Mouse (Mus musculus): ENCODE measurements at regions not wholly inside any gene's neighbourhood (a gene's known extent, or its start where the extent isn't known, plus 50 kb on each side); places are given as distances from the start of the nearest gene placed in this dataset.

DNA sequence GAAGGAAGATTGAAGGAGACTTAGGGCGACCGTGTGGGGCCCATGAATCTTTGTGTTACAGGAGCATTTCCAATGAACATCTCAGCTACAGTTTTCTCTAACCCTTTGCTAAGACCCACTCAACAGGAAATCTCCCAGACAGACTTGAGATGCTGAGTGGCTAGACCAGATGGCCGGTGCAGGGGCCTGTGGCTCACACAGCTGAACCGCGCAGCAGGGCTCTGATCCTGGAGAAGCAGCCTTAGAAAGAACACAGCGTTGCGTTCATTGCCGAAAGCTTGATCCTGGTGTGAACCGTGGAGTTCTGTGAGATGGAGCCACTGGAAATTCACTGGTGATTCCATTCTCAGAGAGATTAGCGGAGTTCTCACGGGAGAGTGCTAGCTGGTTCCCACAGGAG lies 115.9 kb upstream of the Spata13 start:
- no peak overlapping the region for H3K4me3 ChIP-seq
- H3K4me2 ChIP-seq (ENCODE audit: low read depth) = no peak overlapping the region
- H3K36me3 ChIP-seq (ENCODE audit: control insufficient read depth, insufficient read depth) = no peaks in the 10 kb centered on the region
- TF ChIP-seq MAX (IDR thresholded peaks at IDR 0.05; ENCODE audit: low read depth) (no peak), POLR2A (IDR thresholded peaks at IDR 0.05; ENCODE audit: insufficient read length, low read depth) (no peak), MYOG (IDR thresholded peaks at IDR 0.05; ENCODE audit: control insufficient read depth in 1 of 3, insufficient read depth in 1 of 3, insufficient read length in 2 of 3, low read depth in 2 of 3) (no peak), CEBPB (IDR thresholded peaks at IDR 0.05; ENCODE audit: insufficient read depth, poor library complexity, severe bottlenecking) (no peak), REST (IDR thresholded peaks at IDR 0.05; ENCODE audit: insufficient read depth, insufficient read length) (no peak), SRF (IDR thresholded peaks at IDR 0.05; ENCODE audit: control insufficient read depth, insufficient read length, low read depth) (no peak), MYOD1 (IDR thresholded peaks at IDR 0.05; ENCODE audit: control insufficient read depth in 1 of 3, insufficient read length in 2 of 3, low read depth in 2 of 3) (no peak), POLR2AphosphoS2 (IDR thresholded peaks at IDR 0.05; ENCODE audit: insufficient read length, low read depth) (no peak)
- peaks cover 48% of the 10 kb centered on the region for H3K27me3 ChIP-seq (ENCODE audit: control insufficient read depth, insufficient read depth, insufficient read length)
- no peaks in the 10 kb centered on the region for H3K79me2 ChIP-seq (ENCODE audit: control insufficient read depth, insufficient read depth)
- no peak overlapping the region for H3ac ChIP-seq (ENCODE audit: control insufficient read depth, insufficient read length)

DNA sequence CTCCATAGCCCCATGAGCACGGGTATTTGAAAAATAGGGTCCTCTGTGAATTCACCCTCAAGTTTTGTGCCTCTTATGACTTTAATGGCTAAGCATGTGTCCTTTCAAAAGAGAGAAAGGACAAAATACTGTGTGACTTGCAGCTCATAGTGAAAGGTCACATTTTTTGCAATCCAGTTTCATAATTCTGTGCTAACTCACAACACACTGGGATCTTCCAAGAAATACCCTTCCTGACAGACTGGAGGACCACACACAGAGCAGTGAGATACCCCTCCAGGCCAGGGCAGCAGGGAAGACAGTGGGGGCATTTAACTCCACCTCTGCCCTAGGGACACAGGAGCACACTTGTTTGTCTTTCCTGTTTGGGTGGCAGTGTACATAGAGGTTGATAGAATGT lies 110.8 kb upstream of the Spata13 start:
- Histone ChIP-seq H3K4me2 (ENCODE audit: low read depth) (no peak overlapping the region), H3ac (ENCODE audit: control insufficient read depth, insufficient read length) (no peak overlapping the region), H3K79me2 (ENCODE audit: control insufficient read depth, insufficient read depth) (no peaks in the 10 kb centered on the region), H3K27me3 (ENCODE audit: control insufficient read depth, insufficient read depth, insufficient read length) (peaks cover 39% of the 10 kb centered on the region), H3K4me3 (no peak overlapping the region), H3K36me3 (ENCODE audit: control insufficient read depth, insufficient read depth) (no peaks in the 10 kb centered on the region)
- TF ChIP-seq MAX (IDR thresholded peaks at IDR 0.05; ENCODE audit: low read depth) (no peak), MYOD1 (IDR thresholded peaks at IDR 0.05; ENCODE audit: control insufficient read depth in 1 of 3, insufficient read length in 2 of 3, low read depth in 2 of 3) (no peak), SRF (IDR thresholded peaks at IDR 0.05; ENCODE audit: control insufficient read depth, insufficient read length, low read depth) (no peak), TCF12 (IDR thresholded peaks at IDR 0.05; ENCODE audit: insufficient read depth, poor library complexity, severe bottlenecking) (no peak), POLR2AphosphoS2 (IDR thresholded peaks at IDR 0.05; ENCODE audit: insufficient read length, low read depth) (no peak), MYOG (IDR thresholded peaks at IDR 0.05; ENCODE audit: control insufficient read depth in 1 of 3, insufficient read depth in 1 of 3, insufficient read length in 2 of 3, low read depth in 2 of 3) (no peak), E2F4 (IDR thresholded peaks at IDR 0.05; ENCODE audit: insufficient read depth) (no peak), TCF3 (IDR thresholded peaks at IDR 0.05; ENCODE audit: insufficient read length, low read depth) (no peak), REST (IDR thresholded peaks at IDR 0.05; ENCODE audit: insufficient read depth, insufficient read length) (no peak), POLR2A (IDR thresholded peaks at IDR 0.05; ENCODE audit: insufficient read length, low read depth) (no peak), USF1 (IDR thresholded peaks at IDR 0.05; ENCODE audit: low read depth) (no peak), CEBPB (IDR thresholded peaks at IDR 0.05; ENCODE audit: insufficient read depth, poor library complexity, severe bottlenecking) (no peak)

DNA sequence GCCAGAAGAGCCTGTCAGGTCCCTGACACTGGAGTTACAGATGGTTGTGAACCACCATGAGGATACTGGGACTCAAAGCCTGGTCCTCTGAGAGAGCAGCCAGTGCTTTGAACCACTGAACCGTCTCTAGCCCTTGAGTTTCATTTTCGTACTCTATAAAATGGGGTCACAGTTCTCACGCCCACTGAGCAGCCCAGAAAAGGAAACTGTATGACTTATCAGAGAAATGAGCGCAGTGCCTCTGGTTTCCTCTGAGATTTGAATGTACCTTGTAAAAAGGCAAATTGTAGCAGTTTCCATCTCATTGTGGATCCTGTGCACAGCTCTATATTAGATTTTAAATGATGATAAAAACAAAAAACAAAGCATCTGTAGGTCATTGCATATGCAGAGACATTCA lies 108.9 kb upstream of the Spata13 start:
- Histone ChIP-seq H3K27me3 (ENCODE audit: control insufficient read depth, insufficient read depth, insufficient read length) (peaks cover 20% of the 10 kb centered on the region), H3K36me3 (ENCODE audit: control insufficient read depth, insufficient read depth) (no peaks in the 10 kb centered on the region), H3K79me2 (ENCODE audit: control insufficient read depth, insufficient read depth) (no peaks in the 10 kb centered on the region), H3K4me2 (ENCODE audit: low read depth) (no peak overlapping the region), H3K4me3 (no peak overlapping the region), H3ac (ENCODE audit: control insufficient read depth, insufficient read length) (no peak overlapping the region)
- TF ChIP-seq MAX (IDR thresholded peaks at IDR 0.05; ENCODE audit: low read depth) (no peak), USF1 (IDR thresholded peaks at IDR 0.05; ENCODE audit: low read depth) (no peak), CEBPB (IDR thresholded peaks at IDR 0.05; ENCODE audit: insufficient read depth, poor library complexity, severe bottlenecking) (no peak), REST (IDR thresholded peaks at IDR 0.05; ENCODE audit: insufficient read depth, insufficient read length) (no peak), TCF12 (IDR thresholded peaks at IDR 0.05; ENCODE audit: insufficient read depth, poor library complexity, severe bottlenecking) (no peak), TCF3 (IDR thresholded peaks at IDR 0.05; ENCODE audit: insufficient read length, low read depth) (no peak), POLR2A (IDR thresholded peaks at IDR 0.05; ENCODE audit: insufficient read length, low read depth) (no peak), POLR2AphosphoS2 (IDR thresholded peaks at IDR 0.05; ENCODE audit: insufficient read length, low read depth) (no peak), SRF (IDR thresholded peaks at IDR 0.05; ENCODE audit: control insufficient read depth, insufficient read length, low read depth) (no peak), MYOG (IDR thresholded peaks at IDR 0.05; ENCODE audit: control insufficient read depth in 1 of 3, insufficient read depth in 1 of 3, insufficient read length in 2 of 3, low read depth in 2 of 3) (no peak)

DNA sequence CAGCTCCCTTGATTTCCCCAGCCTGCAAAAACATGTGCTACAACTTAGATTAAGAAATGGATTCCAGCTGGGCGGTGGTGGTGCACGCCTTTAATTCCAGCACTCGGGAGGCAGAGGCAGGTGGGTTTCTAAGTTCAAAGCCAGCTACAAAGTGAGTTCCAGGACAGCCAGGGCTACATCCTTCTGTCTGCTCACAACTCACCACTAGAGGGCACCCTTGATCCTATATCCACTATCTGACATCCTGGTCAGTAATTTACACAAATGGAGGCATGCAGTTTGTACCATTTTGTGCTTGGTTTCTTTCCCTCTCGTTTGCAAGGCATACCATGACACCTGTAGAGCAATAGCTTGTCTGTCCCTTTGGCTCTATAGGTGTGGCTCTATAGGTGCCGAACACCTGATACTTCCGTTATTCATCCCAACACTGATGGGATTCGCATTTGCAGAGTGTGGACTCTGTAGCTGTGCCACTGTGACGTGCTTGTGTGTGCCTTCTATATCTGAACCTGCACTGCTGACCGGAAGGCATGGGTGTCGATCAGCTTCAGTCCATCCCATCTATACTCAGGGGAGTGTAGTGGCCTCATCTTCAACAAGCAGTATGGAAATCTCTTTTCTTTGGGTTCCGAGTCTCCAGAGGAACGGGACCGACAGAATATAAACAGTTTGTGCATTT lies 108.4 kb upstream of the Spata13 start:
- Histone ChIP-seq H3K4me2 (ENCODE audit: low read depth) (no peak overlapping the region), H3K36me3 (ENCODE audit: control insufficient read depth, insufficient read depth) (no peaks in the 10 kb centered on the region), H3K4me3 (no peak overlapping the region), H3K79me2 (ENCODE audit: control insufficient read depth, insufficient read depth) (no peaks in the 10 kb centered on the region), H3K27me3 (ENCODE audit: control insufficient read depth, insufficient read depth, insufficient read length) (peaks cover 17% of the 10 kb centered on the region), H3ac (ENCODE audit: control insufficient read depth, insufficient read length) (no peak overlapping the region)
- TF ChIP-seq USF1 (IDR thresholded peaks at IDR 0.05; ENCODE audit: low read depth) = no peak
- no peak for TF ChIP-seq TCF12 (IDR thresholded peaks at IDR 0.05; ENCODE audit: insufficient read depth, poor library complexity, severe bottlenecking)
- TF ChIP-seq POLR2A (IDR thresholded peaks at IDR 0.05; ENCODE audit: insufficient read length, low read depth) = no peak
- no peak for TF ChIP-seq MAX (IDR thresholded peaks at IDR 0.05; ENCODE audit: low read depth)
- no peak for TF ChIP-seq MYOG (IDR thresholded peaks at IDR 0.05; ENCODE audit: control insufficient read depth in 1 of 3, insufficient read depth in 1 of 3, insufficient read length in 2 of 3, low read depth in 2 of 3)
- no peak for TF ChIP-seq E2F4 (IDR thresholded peaks at IDR 0.05; ENCODE audit: insufficient read depth)
- TF ChIP-seq REST (IDR thresholded peaks at IDR 0.05; ENCODE audit: insufficient read depth, insufficient read length) = no peak
- TF ChIP-seq TCF3 (IDR thresholded peaks at IDR 0.05; ENCODE audit: insufficient read length, low read depth) = no peak
- TF ChIP-seq CEBPB (IDR thresholded peaks at IDR 0.05; ENCODE audit: insufficient read depth, poor library complexity, severe bottlenecking) = no peak
- TF ChIP-seq SRF (IDR thresholded peaks at IDR 0.05; ENCODE audit: control insufficient read depth, insufficient read length, low read depth) = no peak
- no peak for TF ChIP-seq POLR2AphosphoS2 (IDR thresholded peaks at IDR 0.05; ENCODE audit: insufficient read length, low read depth)
- no peak for TF ChIP-seq MYOD1 (IDR thresholded peaks at IDR 0.05; ENCODE audit: control insufficient read depth in 1 of 3, insufficient read length in 2 of 3, low read depth in 2 of 3)

All from myocyte (in vitro differentiated cells).